Mouse (Mus musculus) adrenal gland, postnatal 25 days (tissue): ENCODE measurements around the gene Slc17a6. TPM values are rescaled to one million over a fixed set of nuclear protein-coding genes. Genes with fewer than 3 reads are reported as not detected.

ENCODE experiments used
- DNase-seq: peaks from one replicate; pipeline ENCODE4 v3.0.0; 2021; ENCODE audit warnings: mixed read lengths
- long read RNA-seq: library from polyadenylated mRNA; stranded (forward); transcript quantifications from one replicate; pipeline ENCODE4 v2.0.0, GENCODE M21; 2021
- total RNA-seq: library from RNA; stranded (reverse); gene quantifications from 2 replicates; pipeline ENCODE4 v1.2.3, GENCODE M21; 2021

The Slc17a6 gene
- total RNA-seq, result 0.67 and 1.3 TPM in 2 replicates
- long read RNA-seq, result 0 reads

- peak; percentile 77 for DNase-seq
Observed at GRCm38 (mm10) chr7:51621694-51622145, at the start of gene Slc17a6. TSS of gene Slc17a6 (plus strand) at chr7:51622006.

- no peak for DNase-seq
Observed at GRCm38 (mm10) chr7:51600021-51600420, 21.8 kb upstream of the Slc17a6 start.

- peak; percentile 14 for DNase-seq
Observed at GRCm38 (mm10) chr7:51603741-51604140, 18.1 kb upstream of the Slc17a6 start.

- no peak for DNase-seq
Observed at GRCm38 (mm10) chr7:51614404-51614803, 7.4 kb upstream of the Slc17a6 start.

- no peak for DNase-seq
Observed at GRCm38 (mm10) chr7:51617941-51618340, 3.9 kb upstream of the Slc17a6 start.

- no peak for DNase-seq
Observed at GRCm38 (mm10) chr7:51618412-51618811, 3.4 kb upstream of the Slc17a6 start.

- DNase-seq, result no peak
Observed at GRCm38 (mm10) chr7:51619977-51620376, 1.8 kb upstream of the Slc17a6 start.

- no peak for DNase-seq
Observed at GRCm38 (mm10) chr7:51622196-51622595, 390 bp downstream of the Slc17a6 start.

GRCm38 (mm10) chr7:51622666-51623065 lies 860 bp downstream of the Slc17a6 start:
- no peak for DNase-seq

GRCm38 (mm10) chr7:51624336-51624897 lies 2.6 kb downstream of the Slc17a6 start:
- DNase-seq, result no peak

- no peak for DNase-seq
Observed at GRCm38 (mm10) chr7:51625161-51625560, 3.4 kb downstream of the Slc17a6 start.

- no peak for DNase-seq
Observed at GRCm38 (mm10) chr7:51625591-51626255, 3.9 kb downstream of the Slc17a6 start.

- no peak for DNase-seq
Observed at GRCm38 (mm10) chr7:51626451-51627000, 4.7 kb downstream of the Slc17a6 start.

GRCm38 (mm10) chr7:51627001-51627631 lies 5.3 kb downstream of the Slc17a6 start:
- no peak for DNase-seq

GRCm38 (mm10) chr7:51627666-51628065 lies 5.9 kb downstream of the Slc17a6 start:
- no peak for DNase-seq

- DNase-seq, result no peak
Observed at GRCm38 (mm10) chr7:51628349-51628748, 6.5 kb downstream of the Slc17a6 start.

- DNase-seq, result no peak
Observed at GRCm38 (mm10) chr7:51629206-51629605, 7.4 kb downstream of the Slc17a6 start.

GRCm38 (mm10) chr7:51631171-51631570 lies 9.4 kb downstream of the Slc17a6 start:
- no peak for DNase-seq

- no peak for DNase-seq
Observed at GRCm38 (mm10) chr7:51632543-51633229, 10.9 kb downstream of the Slc17a6 start.

GRCm38 (mm10) chr7:51633230-51633844 lies 11.5 kb downstream of the Slc17a6 start:
- no peak for DNase-seq

GRCm38 (mm10) chr7:51657152-51657551 lies 35.3 kb downstream of the Slc17a6 start:
- no peak for DNase-seq

- no peak for DNase-seq
Observed at GRCm38 (mm10) chr7:51662441-51662840, 40.6 kb downstream of the Slc17a6 start.
